Comparison of ENCODE assay signal across 8 mouse cellular contexts in genomic region chr2:106694567-106694885, GRCm38 (mm10). TPM values are rescaled to one million over a fixed set of nuclear protein-coding genes. Genes with fewer than 3 reads are reported as not detected.
DNase-seq lines count a peak whose midpoint lies in the region; ATAC-seq and TF ChIP-seq lines count a peak whose summit lies in the region.

No protein-coding gene starts in this region.

- H3K4me2 ChIP-seq in neural tube, embryonic 11.5 days (ENCODE audit: low read depth), result peak overlapping the region; percentile 65
- H3K4me2 ChIP-seq in liver, embryonic 11.5 days, result peak overlapping the region; percentile 97
- peak overlapping the region; percentile 100 for H3K4me2 ChIP-seq in stomach, postnatal 0 days (replicated peaks; ENCODE audit: low read depth)

- no peak for TF ChIP-seq EP300 in stomach, postnatal 0 days (optimal IDR thresholded peaks at IDR 0.05)

- H3K4me1 ChIP-seq in neural tube, embryonic 11.5 days (ENCODE audit: control insufficient read depth, insufficient read depth, low read length), result peaks cover 10% of the 10 kb centered on the region
- H3K4me1 ChIP-seq in liver, embryonic 11.5 days (replicated peaks; ENCODE audit: control insufficient read depth, insufficient read depth, low read length), result peaks cover 3% of the 10 kb centered on the region
- H3K4me1 ChIP-seq in stomach, postnatal 0 days (replicated peaks; ENCODE audit: control insufficient read depth, insufficient read depth), result no peaks in the 10 kb centered on the region; the same call in 1 of the 2 replicates

- H3K27me3 ChIP-seq in neural tube, embryonic 11.5 days (ENCODE audit: control insufficient read depth, insufficient read depth, low read length), result no peaks in the 10 kb centered on the region
- H3K27me3 ChIP-seq in liver, embryonic 11.5 days (replicated peaks; ENCODE audit: control insufficient read depth, insufficient read depth, low read length), result peaks cover 48% of the 10 kb centered on the region
- no peaks in the 10 kb centered on the region; the same call in 1 of the 2 replicates for H3K27me3 ChIP-seq in stomach, postnatal 0 days (ENCODE audit: control insufficient read depth, insufficient read depth, low read length)

- WGBS in neural tube, embryonic 11.5 days, result 0% methylated on average over 10 of the region's 10 CpGs
- WGBS in liver, embryonic 11.5 days, result under 1% methylated on average over 10 of the region's 10 CpGs
- 3% methylated on average over 10 of the region's 10 CpGs for WGBS in stomach, postnatal 0 days

- peak overlapping the region; percentile 84 for H3K27ac ChIP-seq in gastrocnemius, adult 2 months
- peak overlapping the region; percentile 98 for H3K27ac ChIP-seq in neural tube, embryonic 11.5 days (ENCODE audit: low read depth, low read length)
- peak overlapping the region; percentile 85; the same call in 1 of the 2 replicates for H3K27ac ChIP-seq in liver, embryonic 11.5 days (ENCODE audit: low read depth, low read length)
- no peak overlapping the region for H3K27ac ChIP-seq in stomach, postnatal 0 days (replicated peaks)

- no peak for DNase-seq in gastrocnemius, adult 2 months
- DNase-seq in gastrocnemius, postnatal 4 days (ENCODE audit: low spot score in 2 of 2), result no peak
- no peak for DNase-seq in neural tube, embryonic 11.5 days (ENCODE audit: low spot score)
- DNase-seq in neural tube, embryonic 10.5 days (ENCODE audit: extremely low spot score, low spot score), result no peak
- no peak for DNase-seq in liver, embryonic 11.5 days (ENCODE audit: low spot score)
- no peak for DNase-seq in stomach, postnatal 0 days (ENCODE audit: low spot score)
- no peak for DNase-seq in left cerebral cortex, adult 11 months (ENCODE audit: low spot score)
- DNase-seq in spleen, postnatal 10 days (ENCODE audit: low spot score in 2 of 2), result no peak

- ATAC-seq in neural tube, embryonic 11.5 days (ENCODE audit: insufficient read depth, low FRiP score, low TSS enrichment), result peak; percentile 13; the same call in 1 of the 2 replicates
- no peak for ATAC-seq in liver, embryonic 11.5 days (replicated peaks; ENCODE audit: low FRiP score)
- ATAC-seq in stomach, postnatal 0 days (ENCODE audit: low FRiP score, low TSS enrichment), result no peak

- H3K9ac ChIP-seq in neural tube, embryonic 11.5 days (ENCODE audit: low read length), result peak overlapping the region; percentile 95
- peak overlapping the region; percentile 72 for H3K9ac ChIP-seq in liver, embryonic 11.5 days (ENCODE audit: low read depth, low read length)
- H3K9ac ChIP-seq in stomach, postnatal 0 days (ENCODE audit: low read length), result peak overlapping the region; percentile 70

- intact Hi-C loops in gastrocnemius, adult 2 months (cut with DNase I), result loop anchor here (10.0 kb wide), 1 partner anchor 260 kb away; no protein-coding TSS in a partner anchor

- peak overlapping the region; percentile 93 for H3K4me3 ChIP-seq in gastrocnemius, adult 2 months
- peak overlapping the region; percentile 73 for H3K4me3 ChIP-seq in neural tube, embryonic 11.5 days (ENCODE audit: low read depth, low read length)
- peak overlapping the region; percentile 72 for H3K4me3 ChIP-seq in liver, embryonic 11.5 days (ENCODE audit: low read depth, low read length)
- H3K4me3 ChIP-seq in stomach, postnatal 0 days (ENCODE audit: low read depth, low read length), result peak overlapping the region; percentile 73

- no peaks in the 10 kb centered on the region for H3K36me3 ChIP-seq in neural tube, embryonic 11.5 days (ENCODE audit: control insufficient read depth, insufficient read depth, low read length)
- no peaks in the 10 kb centered on the region for H3K36me3 ChIP-seq in liver, embryonic 11.5 days (ENCODE audit: control insufficient read depth, insufficient read depth, low read length)
- H3K36me3 ChIP-seq in stomach, postnatal 0 days (ENCODE audit: control insufficient read depth, insufficient read depth, low read length), result no peaks in the 10 kb centered on the region

- no peak for TF ChIP-seq CTCF in gastrocnemius, adult 2 months (IDR thresholded peaks at IDR 0.05)
- TF ChIP-seq CTCF in stomach, postnatal 0 days (IDR thresholded peaks at IDR 0.05; ENCODE audit: low read depth), result no peak

- no peaks in the 10 kb centered on the region for H3K9me3 ChIP-seq in neural tube, embryonic 11.5 days (ENCODE audit: control insufficient read depth, low read length)
- no peaks in the 10 kb centered on the region for H3K9me3 ChIP-seq in liver, embryonic 11.5 days (ENCODE audit: control insufficient read depth, low read length)
- no peaks in the 10 kb centered on the region for H3K9me3 ChIP-seq in stomach, postnatal 0 days (ENCODE audit: control insufficient read depth, low read length)

RNA-seq across cellular contexts. Expression of gene Mpped2, which starts 1.5 kb away (rescaled TPM):
- total RNA-seq in gastrocnemius, adult 2 months (2021), result 1 to 10 TPM; 2.6 to 8.5 TPM
- 1 to 10 TPM; 5.4 to 6.9 TPM for total RNA-seq in gastrocnemius, postnatal 4 days (2021)
- 83.9 and 94.0 TPM in 2 replicates for polyA plus RNA-seq in neural tube, embryonic 11.5 days (2014; fragmentation: Nextera tagmentation; extraction: Ambion mirVana)
- 16.6 and 24.7 TPM in 2 replicates for polyA plus RNA-seq in liver, embryonic 11.5 days (2014; fragmentation: Nextera tagmentation; extraction: Ambion mirVana)
- polyA plus RNA-seq in stomach, postnatal 0 days (2015; fragmentation: Nextera tagmentation; extraction: Ambion mirVana), result 5.8 and 6.6 TPM in 2 replicates
